Mouse (Mus musculus) midbrain, embryonic 16.5 days (tissue): ENCODE data around the gene Fxr1. TPM values are rescaled to one million over a fixed set of nuclear protein-coding genes. Genes with fewer than 3 reads are reported as not detected.

Experiments used
- ATAC-seq: fragments of 200-750 bp; cut with Nextera tagmentation; 2 replicates; pipeline ENCODE4 v1.8.0; 2017; ENCODE audit warnings: moderate TSS enrichment
- H3K27ac ChIP-seq: fragments of 300-500 bp; sonication (generic); 2 replicates; pipeline ENCODE4 v1.5.1; 2014; ENCODE audit warnings: mild to moderate bottlenecking, low read length, mixed read lengths
- H3K27me3 ChIP-seq: fragments of 300-500 bp; sonication (generic); 2 replicates; pipeline ENCODE4 v1.6.1; 2014; ENCODE audit warnings: low read depth, low read length, mixed read lengths; ENCODE audit not compliant: control insufficient read depth, insufficient read depth
- H3K36me3 ChIP-seq: fragments of 300-500 bp; sonication (generic); 2 replicates; pipeline ENCODE4 v1.6.1; 2014; ENCODE audit warnings: mild to moderate bottlenecking, low read length, moderate library complexity, mixed read lengths; ENCODE audit not compliant: control insufficient read depth, insufficient read depth
- H3K4me1 ChIP-seq: fragments of 300-500 bp; sonication (generic); 2 replicates; pipeline ENCODE4 v1.6.1; 2014; ENCODE audit warnings: mild to moderate bottlenecking, low read length, mixed read lengths; ENCODE audit not compliant: control insufficient read depth, insufficient read depth
- H3K4me2 ChIP-seq: fragments of 300-500 bp; sonication (generic); 2 replicates; pipeline ENCODE4 v1.6.1; 2014; ENCODE audit warnings: mild to moderate bottlenecking, low read length, mixed read lengths
- H3K4me3 ChIP-seq: fragments of 300-500 bp; sonication (generic); 2 replicates; pipeline ENCODE4 v1.5.1; 2014; ENCODE audit warnings: low read depth, mild to moderate bottlenecking, low read length, moderate library complexity, mixed read lengths
- H3K9ac ChIP-seq: fragments of 300-500 bp; sonication (generic); 2 replicates; pipeline ENCODE4 v1.6.1; 2014; ENCODE audit warnings: low read depth, low read length, mixed read lengths
- H3K9me3 ChIP-seq: fragments of 300-500 bp; sonication (generic); replicated peaks from 2 replicates; pipeline ENCODE4 v1.6.1; 2014; ENCODE audit warnings: mild to moderate bottlenecking, low read length, mixed read lengths; ENCODE audit not compliant: control insufficient read depth, poor library complexity, severe bottlenecking
- WGBS: fragments of 180-500 bp; shearing (Covaris S2); extraction: QIAGEN DNeasy Blood & Tissue Kit; methylation state at CpG from one replicate; pipeline ENCODE4 v1.1.7; 2014; 5-methylcytosine and 5-hydroxymethylcytosine counted together
- polyA plus RNA-seq: library from polyadenylated mRNA; unstranded; fragments of >200 nt; fragmentation: Nextera tagmentation; extraction: Ambion mirVana; gene quantifications from 2 replicates; pipeline ENCODE4 v1.2.1, GENCODE M21; 2015

Fxr1 gene
- polyA plus RNA-seq, 1 experiment from 2014 or later, result 31.6 TPM

GRCm38 (mm10) chr3:34003860-34004259 lies 15.9 kb upstream of the Fxr1 start:
- no peaks in the 10 kb centered on the region for H3K27me3 ChIP-seq
- WGBS, result 89% methylated on average over 3 of the region's 3 CpGs
- H3K4me3 ChIP-seq, result no peak overlapping the region
- H3K36me3 ChIP-seq, result no peaks in the 10 kb centered on the region
- H3K9me3 ChIP-seq, result no peaks in the 10 kb centered on the region
- H3K4me1 ChIP-seq, result no peaks in the 10 kb centered on the region
- no peak overlapping the region for H3K9ac ChIP-seq
- no peak overlapping the region for H3K27ac ChIP-seq
- H3K4me2 ChIP-seq, result no peak overlapping the region
- no peak for ATAC-seq

DNA sequence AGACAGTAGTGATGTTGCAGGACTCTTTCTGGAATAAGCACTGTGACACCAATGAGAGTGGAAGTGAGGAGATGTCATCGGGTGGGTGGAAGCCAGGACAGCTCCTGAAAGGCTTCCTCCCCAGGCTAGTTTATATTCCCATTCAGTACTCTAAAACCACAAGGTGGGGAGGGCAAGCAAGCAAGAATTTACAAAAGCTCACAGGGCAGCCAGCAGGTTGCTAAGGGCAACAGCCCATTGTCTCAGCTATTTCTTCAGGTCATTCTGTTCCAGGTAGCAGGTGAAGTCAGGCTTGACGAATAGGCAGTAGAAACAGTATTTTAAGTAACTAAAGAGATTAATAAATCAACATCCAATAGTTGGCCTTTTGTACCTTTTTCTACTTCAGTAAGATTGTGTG lies 13.4 kb upstream of the Fxr1 start:
- Histone ChIP-seq H3K27me3 (no peaks in the 10 kb centered on the region), H3K4me3 (no peak overlapping the region), H3K36me3 (no peaks in the 10 kb centered on the region), H3K4me2 (no peak overlapping the region), H3K4me1 (no peaks in the 10 kb centered on the region), H3K27ac (no peak overlapping the region), H3K9me3 (no peaks in the 10 kb centered on the region), H3K9ac (no peak overlapping the region)
- ATAC-seq, result no peak
- WGBS, result 35% methylated on average over 2 of the region's 2 CpGs

DNA sequence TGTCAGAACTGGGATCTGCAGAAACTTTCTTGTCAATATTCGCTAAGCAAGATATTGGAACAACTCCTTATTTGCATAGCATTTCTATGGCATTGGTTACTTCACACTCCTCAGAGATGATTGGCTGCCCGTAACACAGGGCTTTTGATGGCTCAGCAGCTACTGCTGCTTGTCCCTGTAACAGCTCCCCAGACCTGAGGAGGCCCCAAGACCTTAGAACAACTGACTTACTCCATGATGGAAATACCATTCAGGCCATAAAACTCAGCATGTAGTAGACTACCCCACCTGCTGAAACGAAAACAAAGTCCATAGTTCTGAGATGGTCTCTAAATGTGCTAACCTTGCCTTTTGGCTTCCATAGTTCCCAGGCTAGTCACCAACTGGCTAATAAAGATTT lies 12.9 kb upstream of the Fxr1 start:
- Histone ChIP-seq H3K36me3 (no peaks in the 10 kb centered on the region), H3K9ac (no peak overlapping the region), H3K27ac (no peak overlapping the region), H3K4me2 (no peak overlapping the region), H3K9me3 (no peaks in the 10 kb centered on the region), H3K4me3 (no peak overlapping the region), H3K27me3 (no peaks in the 10 kb centered on the region), H3K4me1 (no peaks in the 10 kb centered on the region)
- ATAC-seq, result no peak
- 66% methylated on average over 3 of the region's 3 CpGs for WGBS

GRCm38 (mm10) chr3:34007611-34008010 lies 12.1 kb upstream of the Fxr1 start:
- H3K9ac ChIP-seq, result no peak overlapping the region
- 46% methylated on average over 4 of the region's 4 CpGs for WGBS
- H3K4me1 ChIP-seq, result no peaks in the 10 kb centered on the region
- H3K4me2 ChIP-seq, result no peak overlapping the region
- no peak overlapping the region for H3K27ac ChIP-seq
- H3K36me3 ChIP-seq, result no peaks in the 10 kb centered on the region
- no peak overlapping the region for H3K4me3 ChIP-seq
- no peaks in the 10 kb centered on the region for H3K27me3 ChIP-seq
- no peaks in the 10 kb centered on the region for H3K9me3 ChIP-seq
- no peak for ATAC-seq

GRCm38 (mm10) chr3:34008191-34008590 lies 11.6 kb upstream of the Fxr1 start:
- Histone ChIP-seq H3K4me1 (no peaks in the 10 kb centered on the region), H3K4me3 (no peak overlapping the region), H3K4me2 (no peak overlapping the region), H3K27me3 (no peaks in the 10 kb centered on the region), H3K9ac (no peak overlapping the region), H3K9me3 (no peaks in the 10 kb centered on the region), H3K27ac (no peak overlapping the region), H3K36me3 (no peaks in the 10 kb centered on the region)
- no peak for ATAC-seq
- 86% methylated on average over 6 of the region's 6 CpGs for WGBS

GRCm38 (mm10) chr3:34020382-34021258 lies 877 bp downstream of the Fxr1 start:
- peak; percentile 67 for ATAC-seq
- Histone ChIP-seq H3K4me1 (peaks cover 11% of the 10 kb centered on the region), H3K27ac (peak overlapping the region; percentile 91), H3K4me3 (peak overlapping the region; percentile 96), H3K9me3 (no peaks in the 10 kb centered on the region), H3K4me2 (peak overlapping the region; percentile 52), H3K27me3 (no peaks in the 10 kb centered on the region), H3K36me3 (no peaks in the 10 kb centered on the region), H3K9ac (peak overlapping the region; percentile 99)
- WGBS, result 0% methylated on average over 47 of the region's 70 CpGs

GRCm38 (mm10) chr3:34021259-34021828 lies 1.6 kb downstream of the Fxr1 start:
- peak overlapping the region; percentile 96 for H3K4me3 ChIP-seq
- no peaks in the 10 kb centered on the region for H3K9me3 ChIP-seq
- 66% methylated on average over 4 of the region's 4 CpGs for WGBS
- no peaks in the 10 kb centered on the region for H3K36me3 ChIP-seq
- H3K9ac ChIP-seq, result no peak overlapping the region
- H3K27ac ChIP-seq, result no peak overlapping the region
- peak overlapping the region; percentile 52 for H3K4me2 ChIP-seq
- no peaks in the 10 kb centered on the region for H3K27me3 ChIP-seq
- peaks cover 11% of the 10 kb centered on the region for H3K4me1 ChIP-seq
- no peak for ATAC-seq

- H3K4me1 ChIP-seq, result no peaks in the 10 kb centered on the region
- H3K36me3 ChIP-seq, result no peaks in the 10 kb centered on the region
- ATAC-seq, result no peak
- no peaks in the 10 kb centered on the region for H3K9me3 ChIP-seq
- H3K9ac ChIP-seq, result no peak overlapping the region
- H3K27me3 ChIP-seq, result no peaks in the 10 kb centered on the region
- no peak overlapping the region for H3K4me2 ChIP-seq
- no peak overlapping the region for H3K4me3 ChIP-seq
- H3K27ac ChIP-seq, result no peak overlapping the region
These were observed 9.2 kb downstream of the Fxr1 start for GRCm38 (mm10) chr3:34028935-34029334.

GRCm38 (mm10) chr3:34030601-34031000 lies 10.9 kb downstream of the Fxr1 start:
- H3K36me3 ChIP-seq, result no peaks in the 10 kb centered on the region
- H3K4me2 ChIP-seq, result no peak overlapping the region
- no peak overlapping the region for H3K4me3 ChIP-seq
- no peak for ATAC-seq
- WGBS, result 95% methylated on average over 3 of the region's 3 CpGs
- no peaks in the 10 kb centered on the region for H3K4me1 ChIP-seq
- no peaks in the 10 kb centered on the region for H3K9me3 ChIP-seq
- H3K27me3 ChIP-seq, result no peaks in the 10 kb centered on the region
- no peak overlapping the region for H3K9ac ChIP-seq
- H3K27ac ChIP-seq, result no peak overlapping the region
